Mouse (Mus musculus): ENCODE data around the gene Hoxa1. TPM values are rescaled to one million over a fixed set of nuclear protein-coding genes. Genes with fewer than 3 reads are reported as not detected.

Gene Hoxa1
- total and polyA plus RNA-seq, 2 experiments from 2014 or later = 0.27 TPM; not detected in 1

- 8% methylated on average over 10 of the region's 10 CpGs for WGBS
- H3K27ac ChIP-seq (ENCODE audit: low read depth, low read length) = no peak overlapping the region
Observed at GRCm38 (mm10) chr6:52200751-52201250, 42.7 kb upstream of the Hoxa1 start.

GRCm38 (mm10) chr6:52200073-52200750 lies 42.1 kb upstream of the Hoxa1 start:
- no peak for ATAC-seq (ENCODE audit: low FRiP score)
- Histone ChIP-seq H3K4me3 (ENCODE audit: low read depth, low read length) (no peak overlapping the region), H3K36me3 (ENCODE audit: insufficient read depth, low read length) (no peaks in the 10 kb centered on the region)

More at GRCm38 (mm10) chr6:52200751-52201250, 42.7 kb upstream of the Hoxa1 start:
- no peak for TF ChIP-seq CTCF (IDR thresholded peaks at IDR 0.05)
- Histone ChIP-seq H3K4me1 (ENCODE audit: insufficient read depth, low read length) (no peaks in the 10 kb centered on the region), H3K9me3 (ENCODE audit: low read length) (no peaks in the 10 kb centered on the region), H3K9ac (replicated peaks; ENCODE audit: low read length, poor library complexity, severe bottlenecking) (no peak overlapping the region), H3K36me3 (ENCODE audit: insufficient read depth, low read length) (no peaks in the 10 kb centered on the region), H3K4me3 (ENCODE audit: low read depth, low read length) (no peak overlapping the region), H3K27me3 (ENCODE audit: insufficient read depth, low read length) (peaks cover 99% of the 10 kb centered on the region), H3K4me2 (ENCODE audit: low read depth, low read length, poor library complexity, severe bottlenecking) (no peak overlapping the region)
- ATAC-seq (ENCODE audit: low FRiP score) (no peak), DNase-seq (ENCODE audit: low spot score) (no peak)

GRCm38 (mm10) chr6:52197271-52197670 lies 39.2 kb upstream of the Hoxa1 start:
- Histone ChIP-seq H3K4me1 (ENCODE audit: insufficient read depth, low read length) (no peaks in the 10 kb centered on the region), H3K4me2 (ENCODE audit: low read depth, low read length, poor library complexity, severe bottlenecking) (no peak overlapping the region), H3K9me3 (ENCODE audit: low read length) (no peaks in the 10 kb centered on the region), H3K9ac (replicated peaks; ENCODE audit: low read length, poor library complexity, severe bottlenecking) (no peak overlapping the region), H3K27ac (ENCODE audit: low read depth, low read length) (no peak overlapping the region), H3K4me3 (ENCODE audit: low read depth, low read length) (no peak overlapping the region), H3K27me3 (ENCODE audit: insufficient read depth, low read length) (peaks cover 95% of the 10 kb centered on the region), H3K36me3 (ENCODE audit: insufficient read depth, low read length) (no peaks in the 10 kb centered on the region)
- DNase-seq (ENCODE audit: low spot score) (peak; percentile 82), ATAC-seq (ENCODE audit: low FRiP score) (no peak)
- peak; percentile 69 for TF ChIP-seq CTCF (IDR thresholded peaks at IDR 0.05)
- under 1% methylated on average over 10 of the region's 10 CpGs for WGBS

More at GRCm38 (mm10) chr6:52200073-52200750, 42.1 kb upstream of the Hoxa1 start:
- no peak overlapping the region for H3K9ac ChIP-seq (replicated peaks; ENCODE audit: low read length, poor library complexity, severe bottlenecking)
- no peaks in the 10 kb centered on the region for H3K9me3 ChIP-seq (ENCODE audit: low read length)
- no peak for TF ChIP-seq CTCF (IDR thresholded peaks at IDR 0.05)
- WGBS = 3% methylated on average over 30 of the region's 30 CpGs
- DNase-seq (ENCODE audit: low spot score) = no peak
- no peak overlapping the region for H3K4me2 ChIP-seq (ENCODE audit: low read depth, low read length, poor library complexity, severe bottlenecking)
- H3K27ac ChIP-seq (ENCODE audit: low read depth, low read length) = no peak overlapping the region
- peaks cover 98% of the 10 kb centered on the region for H3K27me3 ChIP-seq (ENCODE audit: insufficient read depth, low read length)
- no peaks in the 10 kb centered on the region for H3K4me1 ChIP-seq (ENCODE audit: insufficient read depth, low read length)

GRCm38 (mm10) chr6:52196811-52197210 lies 38.7 kb upstream of the Hoxa1 start:
- H3K4me1 ChIP-seq (ENCODE audit: insufficient read depth, low read length) = no peaks in the 10 kb centered on the region
- no peak overlapping the region for H3K27ac ChIP-seq (ENCODE audit: low read depth, low read length)
- H3K36me3 ChIP-seq (ENCODE audit: insufficient read depth, low read length) = no peaks in the 10 kb centered on the region
- no peaks in the 10 kb centered on the region for H3K9me3 ChIP-seq (ENCODE audit: low read length)
- H3K27me3 ChIP-seq (ENCODE audit: insufficient read depth, low read length) = peaks cover 95% of the 10 kb centered on the region
- no peak overlapping the region for H3K4me2 ChIP-seq (ENCODE audit: low read depth, low read length, poor library complexity, severe bottlenecking)
- no peak overlapping the region for H3K4me3 ChIP-seq (ENCODE audit: low read depth, low read length)
- TF ChIP-seq CTCF (IDR thresholded peaks at IDR 0.05) = no peak
- WGBS = 4% methylated on average over 9 of the region's 9 CpGs
- ATAC-seq (ENCODE audit: low FRiP score) (no peak), DNase-seq (ENCODE audit: low spot score) (no peak)
- H3K9ac ChIP-seq (replicated peaks; ENCODE audit: low read length, poor library complexity, severe bottlenecking) = no peak overlapping the region

GRCm38 (mm10) chr6:52194690-52195089 lies 36.6 kb upstream of the Hoxa1 start:
- no peak overlapping the region for H3K27ac ChIP-seq (ENCODE audit: low read depth, low read length)
- no peak overlapping the region for H3K4me2 ChIP-seq (ENCODE audit: low read depth, low read length, poor library complexity, severe bottlenecking)
- no peaks in the 10 kb centered on the region for H3K36me3 ChIP-seq (ENCODE audit: insufficient read depth, low read length)
- no peaks in the 10 kb centered on the region for H3K4me1 ChIP-seq (ENCODE audit: insufficient read depth, low read length)
- ATAC-seq (ENCODE audit: low FRiP score) = no peak
- peaks cover 95% of the 10 kb centered on the region for H3K27me3 ChIP-seq (ENCODE audit: insufficient read depth, low read length)
- H3K4me3 ChIP-seq (ENCODE audit: low read depth, low read length) = no peak overlapping the region
- 6% methylated on average over 10 of the region's 10 CpGs for WGBS
- H3K9me3 ChIP-seq (ENCODE audit: low read length) = no peaks in the 10 kb centered on the region
- no peak overlapping the region for H3K9ac ChIP-seq (replicated peaks; ENCODE audit: low read length, poor library complexity, severe bottlenecking)
- no peak for TF ChIP-seq CTCF (IDR thresholded peaks at IDR 0.05)
- DNase-seq (ENCODE audit: low spot score) = no peak

- no peak for TF ChIP-seq CTCF (IDR thresholded peaks at IDR 0.05)
- ATAC-seq (ENCODE audit: low FRiP score) = no peak
- no peaks in the 10 kb centered on the region for H3K36me3 ChIP-seq (ENCODE audit: insufficient read depth, low read length)
- 2% methylated on average over 38 of the region's 55 CpGs for WGBS
- peaks cover 94% of the 10 kb centered on the region for H3K27me3 ChIP-seq (ENCODE audit: insufficient read depth, low read length)
- no peaks in the 10 kb centered on the region for H3K4me1 ChIP-seq (ENCODE audit: insufficient read depth, low read length)
- no peaks in the 10 kb centered on the region for H3K9me3 ChIP-seq (ENCODE audit: low read length)
- no peak overlapping the region for H3K27ac ChIP-seq (ENCODE audit: low read depth, low read length)
- DNase-seq (ENCODE audit: low spot score) = peak; percentile 81
- H3K9ac ChIP-seq (replicated peaks; ENCODE audit: low read length, poor library complexity, severe bottlenecking) = no peak overlapping the region
- H3K4me2 ChIP-seq (ENCODE audit: low read depth, low read length, poor library complexity, severe bottlenecking) = peak overlapping the region; percentile 39
- peak overlapping the region; percentile 22 for H3K4me3 ChIP-seq (ENCODE audit: low read depth, low read length)
Observed at GRCm38 (mm10) chr6:52191860-52192550, 33.9 kb upstream of the Hoxa1 start.
